Mouse (Mus musculus) brain, embryonic 14.5 days (tissue): ENCODE data around the gene Lipf.

Source experiments
- CTCF ChIP-seq: fragments of 200-500 bp; IDR thresholded peaks from 2 replicates; pipeline ENCODE4 v1.5.1; 2012; ENCODE audit warnings: inconsistent platforms, mild to moderate bottlenecking, moderate library complexity, borderline replicate concordance; ENCODE audit not compliant: insufficient read depth, insufficient read length; ENCODE audit errors: extremely low read depth
- POLR2A ChIP-seq: fragments of 200-500 bp; IDR thresholded peaks from 2 replicates; pipeline ENCODE4 v1.6.1; 2012; ENCODE audit warnings: mild to moderate bottlenecking, inconsistent platforms, borderline replicate concordance; ENCODE audit not compliant: poor library complexity, insufficient read depth, insufficient read length, severe bottlenecking; ENCODE audit errors: extremely low read depth

- TF ChIP-seq CTCF (no peak), POLR2A (no peak)
Measured at GRCm38 (mm10) chr19:34021440-34022172, 60.6 kb downstream of the Lipf start.
